In genomic region chr5:140104891-140105290, GRCm38 (mm10) we compare ENCODE assay signal across 35 mouse cellular contexts.
"Had no signal": no experiment of that assay in that cellular context is flagged by ENCODE, and none has a peak within 500 bp of the region (broad histone marks: within the 10 kb centered on the region; RNA-seq: fewer than 3 reads in every experiment).

No protein-coding gene starts in this region.

- DNase-seq: heart, postnatal 10 days; heart, postnatal 14 days; heart, postnatal 36 days; heart, postnatal 4 days; kidney, adult 11 months; kidney, adult 18-20 months; kidney, adult 2 months; kidney, adult 8-10 months; kidney, adult 9 months; kidney, postnatal 10 days; kidney, postnatal 14 days; kidney, postnatal 25 days; kidney, postnatal 36 days; kidney, postnatal 4 days; layer of hippocampus, adult 9-11 months; layer of hippocampus, postnatal 36 days had no signal

- ATAC-seq: hindbrain, embryonic 16.5 days; hindbrain, postnatal 0 days; inflammation-experienced regulatory T-cells, adult 6 months; intestine, embryonic 15.5 days; intestine, embryonic 16.5 days; intestine, postnatal 0 days had no signal

- H3K9me3 ChIP-seq: heart, embryonic 10.5 days; heart, embryonic 12.5 days; heart, embryonic 13.5 days; heart, embryonic 15.5 days; hindbrain, embryonic 10.5 days; hindbrain, embryonic 12.5 days; hindbrain, embryonic 13.5 days; hindbrain, embryonic 15.5 days; intestine, embryonic 15.5 days; kidney, embryonic 15.5 days had no signal

- H3K27me3 ChIP-seq: heart, embryonic 12.5 days; heart, embryonic 13.5 days; heart, embryonic 15.5 days; hindbrain, embryonic 12.5 days; hindbrain, embryonic 13.5 days; hindbrain, embryonic 15.5 days; intestine, embryonic 15.5 days; kidney, embryonic 15.5 days had no signal

- H3K9ac ChIP-seq: heart, embryonic 12.5 days; heart, embryonic 13.5 days; heart, embryonic 15.5 days; hindbrain, embryonic 12.5 days; hindbrain, embryonic 13.5 days; hindbrain, embryonic 14.5 days; hindbrain, embryonic 15.5 days; intestine, embryonic 15.5 days; kidney, embryonic 15.5 days had no signal

- H3K4me1 ChIP-seq: heart, embryonic 12.5 days; heart, embryonic 15.5 days; intestine, embryonic 15.5 days had no signal

- H3K36me3 ChIP-seq: heart, embryonic 15.5 days; hindbrain, embryonic 15.5 days; intestine, embryonic 15.5 days had no signal

- H3K27ac ChIP-seq: heart, embryonic 10.5 days; heart, embryonic 13.5 days; heart, embryonic 15.5 days; hindbrain, embryonic 10.5 days; hindbrain, embryonic 12.5 days; hindbrain, embryonic 13.5 days; hindbrain, embryonic 14.5 days; hindbrain, embryonic 15.5 days; hindbrain, postnatal 0 days; intestine, embryonic 15.5 days; kidney, embryonic 15.5 days; kidney, postnatal 0 days; layer of hippocampus, adult 2 months had no signal

- H3K4me3 ChIP-seq: heart, embryonic 10.5 days; heart, embryonic 12.5 days; heart, embryonic 13.5 days; heart, embryonic 15.5 days; hindbrain, embryonic 10.5 days; hindbrain, embryonic 12.5 days; hindbrain, embryonic 13.5 days; hindbrain, embryonic 15.5 days; intestine, embryonic 15.5 days; kidney, embryonic 15.5 days; layer of hippocampus, adult 2 months had no signal

- H3K4me2 ChIP-seq: heart, embryonic 11.5 days; heart, embryonic 12.5 days; heart, embryonic 13.5 days; heart, embryonic 15.5 days; hindbrain, embryonic 12.5 days; hindbrain, embryonic 13.5 days; hindbrain, embryonic 14.5 days; hindbrain, embryonic 15.5 days; intestine, embryonic 15.5 days; kidney, embryonic 15.5 days had no signal
